Mouse (Mus musculus) megakaryocyte-erythroid progenitor cell, adult 5-6 weeks (primary cell): ENCODE results near the gene Thop1. TPM values are rescaled to one million over a fixed set of nuclear protein-coding genes. Genes with fewer than 3 reads are reported as not detected.
"Not testable (repeated sequence)": the region's sequence is repeated elsewhere in the genome, so short reads cannot be mapped to it uniquely, and the experiment has no call there.

Source experiments
- ATAC-seq: replicated peaks from 2 replicates; pipeline ENCODE4 v1.8.0; 2016; ENCODE audit warnings: mild to moderate bottlenecking, inconsistent platforms; ENCODE audit not compliant: severe bottlenecking, poor library complexity, low FRiP score, low TSS enrichment
- total RNA-seq, 2 experiments: library from RNA; stranded (forward) in 1 of 2; stranded (reverse) in 1 of 2; fragments of 200-1000, 215-1000 nt in 1 of 2; fragments of >200 nt in 1 of 2; fragmentation: Nextera tagmentation in 1 of 2; gene quantifications; 2 replicates each; pipeline ENCODE4 v1.2.3; 2014 to 2017

Thop1 gene
- total RNA-seq, 2 experiments from 2014 or later, result 40.7 to 58.3 TPM

DNA sequence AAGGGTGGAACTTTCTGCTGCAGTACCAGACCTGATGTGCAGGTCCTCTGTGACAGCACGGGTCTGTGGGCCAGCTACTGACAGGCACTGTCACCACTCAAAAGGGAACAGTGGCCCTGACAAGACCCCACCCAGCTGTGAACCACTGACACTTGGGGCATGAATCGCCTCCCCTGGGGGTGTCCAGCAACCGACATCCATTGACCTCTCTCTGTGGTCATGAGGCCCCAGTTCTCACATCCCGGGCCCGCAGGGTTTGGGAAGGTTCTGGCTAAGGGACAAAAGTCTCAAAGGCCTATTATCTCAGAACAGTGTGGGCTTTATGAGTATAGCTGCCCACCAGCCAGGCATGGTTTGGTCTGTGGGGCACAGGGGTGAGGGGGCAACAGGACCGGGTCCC is 14.7 kb upstream of the Thop1 start:
- no peak for ATAC-seq

DNA sequence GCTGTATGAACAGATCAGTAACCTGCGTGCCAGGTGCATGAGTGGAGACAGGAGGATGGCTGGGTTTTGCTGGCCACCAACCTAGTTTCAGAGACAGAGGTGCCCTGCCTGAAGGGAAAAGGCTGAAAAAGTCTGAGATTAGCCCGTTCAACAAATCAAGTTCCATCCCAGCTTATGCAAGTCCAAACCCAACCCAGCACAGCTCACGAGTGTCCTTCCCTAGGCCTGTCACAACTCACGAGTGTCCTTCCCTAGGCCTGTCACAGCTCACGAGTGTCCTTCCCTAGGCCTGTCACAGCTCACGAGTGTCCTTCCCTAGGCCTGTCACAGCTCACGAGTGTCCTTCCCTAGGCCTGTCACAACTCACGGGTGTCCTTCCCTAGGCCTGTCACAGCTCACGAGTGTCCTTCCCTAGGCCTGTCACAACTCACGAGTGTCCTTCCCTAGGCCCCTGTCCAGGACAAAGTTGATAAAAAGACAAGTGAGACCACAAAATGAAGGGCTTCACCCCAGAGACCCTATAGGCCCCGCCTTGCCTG is 14.0 kb upstream of the Thop1 start:
- ATAC-seq, result not testable (repeated sequence)

DNA sequence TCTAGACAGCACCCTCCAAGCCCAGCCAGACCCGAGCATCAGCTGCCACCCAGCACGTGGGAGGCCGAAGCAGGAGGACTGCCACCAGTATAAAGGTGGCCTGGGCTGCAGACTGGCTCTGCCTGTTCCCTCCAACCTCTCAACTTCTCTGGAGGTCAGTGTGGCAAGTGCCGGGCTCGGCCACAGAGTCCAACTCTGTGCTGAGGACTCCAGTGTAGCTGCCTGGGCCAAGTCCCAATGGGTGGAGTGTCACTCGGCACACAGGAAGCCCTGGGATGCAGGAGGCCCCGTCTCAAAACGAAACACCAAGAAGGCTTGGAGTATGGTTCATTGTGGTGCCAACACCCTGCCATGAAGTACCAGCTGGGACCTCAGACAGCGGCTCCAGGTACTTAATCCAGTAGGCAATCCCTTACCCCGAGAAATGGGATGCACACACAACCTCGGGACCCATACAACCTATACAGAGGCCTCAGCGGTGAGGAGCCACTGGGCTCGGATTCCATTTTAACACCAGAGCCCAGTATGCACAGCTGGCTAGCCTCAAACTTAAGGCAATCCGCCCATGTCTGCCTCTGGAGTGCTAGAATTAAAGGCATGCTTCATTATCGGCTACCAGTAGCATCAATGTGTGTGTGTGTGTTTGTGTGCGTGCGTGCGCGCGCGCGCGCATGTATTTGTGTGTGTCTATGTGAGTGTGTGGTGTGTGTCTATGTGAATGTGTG is 12.3 kb upstream of the Thop1 start:
- ATAC-seq, result no peak

DNA sequence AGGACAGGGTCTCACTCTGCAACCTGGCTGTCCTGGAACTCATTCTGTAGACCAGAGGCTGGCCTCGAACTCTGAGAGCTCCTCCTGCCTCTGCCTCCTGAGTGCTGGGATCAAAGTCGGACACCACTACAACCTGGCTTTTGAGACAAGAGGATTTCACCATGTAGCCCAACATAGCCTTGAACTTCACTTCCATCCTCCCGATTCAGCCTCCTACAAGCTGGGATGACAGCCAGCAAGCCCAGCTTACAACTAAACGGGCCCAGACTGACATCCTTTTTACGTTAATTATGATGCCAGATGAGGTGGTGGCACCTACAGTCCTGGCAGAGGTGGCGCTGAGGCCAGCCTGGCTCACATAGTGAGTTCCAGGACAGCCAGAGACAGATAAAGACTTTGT is 10.9 kb upstream of the Thop1 start:
- no peak for ATAC-seq

DNA sequence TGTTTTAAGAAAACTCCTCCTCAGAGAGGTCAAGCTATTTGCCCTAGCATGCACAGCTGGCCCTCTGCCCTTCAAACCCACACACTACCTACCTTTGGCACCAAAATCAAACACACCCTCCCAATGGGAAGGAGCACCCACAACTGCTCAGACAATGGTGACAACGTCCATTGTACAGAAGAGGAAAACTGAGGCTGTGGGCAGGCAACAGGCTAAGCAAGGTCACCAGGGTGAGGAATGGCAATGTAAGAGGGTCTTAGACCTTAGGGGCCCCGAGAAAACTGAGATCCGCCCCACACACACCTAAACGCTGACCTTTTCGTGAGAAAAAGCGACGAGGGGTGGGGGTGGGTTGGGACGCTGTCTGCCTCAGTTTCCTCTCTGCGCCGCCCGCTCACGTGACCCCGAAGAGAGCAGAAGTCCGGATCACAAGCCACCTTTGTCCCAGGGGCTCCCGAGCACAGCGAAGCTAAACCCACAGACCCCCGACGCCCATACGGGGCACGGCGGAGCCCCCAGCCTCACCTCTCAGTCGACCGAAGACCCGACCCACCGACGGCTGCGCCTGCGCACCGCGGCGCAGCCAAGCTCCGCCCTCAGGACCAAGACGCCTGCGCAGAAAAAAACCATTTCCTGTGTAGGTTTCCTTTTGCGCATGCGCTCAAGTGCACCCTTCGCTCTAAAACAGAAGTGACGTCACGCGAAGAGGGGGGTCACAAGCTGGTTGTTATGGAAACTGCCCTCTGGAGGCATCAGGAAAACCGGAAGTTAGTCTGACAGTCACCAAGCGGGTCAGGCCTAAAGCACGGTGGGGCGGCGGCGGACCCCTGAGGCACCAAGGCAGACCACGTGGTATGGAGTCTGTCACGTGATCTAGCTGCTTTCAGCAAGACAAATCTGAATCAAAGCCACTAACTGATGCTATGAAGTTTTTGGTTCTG is 10.0 kb upstream of the Thop1 start, which contains the start of gene Sgta:
Gene Sgta (minus strand): TSS at position 579 of the 941 bp plus-strand sequence.
- peak; percentile 88 for ATAC-seq

DNA sequence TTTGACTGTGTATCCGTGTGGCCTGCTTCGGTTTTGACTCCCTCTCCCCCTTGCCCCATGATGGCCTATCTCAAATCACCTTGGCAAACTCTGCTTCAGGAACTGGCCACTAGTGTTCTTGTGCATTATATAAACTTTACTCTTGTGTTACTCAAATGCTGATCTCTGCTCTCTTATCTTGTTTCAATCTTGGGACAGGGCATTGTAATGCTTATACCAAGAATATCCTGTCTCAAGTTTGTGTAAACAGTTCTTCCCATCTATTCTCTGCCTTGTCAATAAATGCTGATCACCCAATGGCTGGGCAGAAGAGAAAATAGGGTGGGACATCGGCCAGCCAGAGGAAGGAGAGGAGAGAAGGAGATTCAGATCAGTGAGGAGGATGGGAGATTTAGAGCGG is 7.1 kb upstream of the Thop1 start:
- no peak for ATAC-seq

DNA sequence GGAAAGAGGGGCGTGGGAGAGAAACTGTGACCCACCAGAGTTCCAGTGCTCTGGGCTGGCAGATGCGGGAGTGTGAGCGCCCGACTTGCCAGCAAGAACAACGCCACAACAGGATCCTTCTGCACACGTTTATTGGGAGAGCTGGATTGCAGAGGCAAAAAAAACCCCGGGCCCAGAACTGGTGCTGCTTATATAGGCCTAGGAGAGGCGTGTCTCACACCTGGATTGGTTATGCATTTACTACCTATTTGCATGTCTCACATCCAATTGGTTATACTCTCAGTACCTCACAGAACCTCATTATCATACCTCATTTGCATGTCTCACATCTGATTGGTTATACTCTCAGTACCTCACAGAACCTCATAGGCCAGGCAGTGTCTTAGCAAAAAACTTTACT is 5.3 kb upstream of the Thop1 start:
- not testable (repeated sequence) for ATAC-seq

DNA sequence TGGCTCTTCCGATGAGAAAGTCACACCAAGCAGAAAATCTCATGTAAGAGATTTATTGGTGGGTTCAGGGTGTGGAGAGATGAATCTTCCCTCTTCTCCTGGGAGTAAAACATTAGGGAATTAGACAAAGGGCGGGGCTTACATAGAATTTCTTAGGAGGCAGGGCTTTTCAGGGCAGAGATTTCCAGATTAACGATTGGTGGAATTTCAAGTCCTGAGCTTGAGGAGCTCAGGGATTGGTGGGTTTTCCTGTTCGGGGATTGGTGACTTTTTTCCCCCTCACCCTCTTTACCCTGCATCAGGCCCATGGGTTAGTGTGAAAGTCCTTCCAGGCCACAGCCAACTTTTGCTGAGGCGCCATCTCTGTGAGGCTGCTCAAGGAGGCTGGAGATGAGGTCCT is 1.1 kb upstream of the Thop1 start:
- ATAC-seq, result no peak

DNA sequence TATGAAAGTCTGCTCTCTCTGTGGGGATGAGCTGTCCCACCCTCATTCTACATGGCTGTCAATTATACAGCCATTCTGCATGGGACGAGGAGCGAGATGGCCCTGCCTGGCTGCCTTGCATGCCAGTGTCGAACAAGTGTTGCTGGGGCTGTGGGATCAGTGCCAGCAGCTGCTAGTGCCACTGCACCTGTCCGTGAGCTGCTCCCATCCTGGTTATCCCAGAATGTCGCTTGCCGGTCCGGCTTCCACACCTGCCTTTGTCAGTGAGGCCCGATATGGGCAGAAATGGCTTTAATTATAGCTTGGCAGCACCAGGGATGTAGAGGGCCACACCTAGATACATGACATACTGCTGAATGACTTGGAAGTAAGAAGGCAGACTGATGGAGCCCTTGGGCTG is 2.5 kb downstream of the Thop1 start:
- ATAC-seq, result no peak

DNA sequence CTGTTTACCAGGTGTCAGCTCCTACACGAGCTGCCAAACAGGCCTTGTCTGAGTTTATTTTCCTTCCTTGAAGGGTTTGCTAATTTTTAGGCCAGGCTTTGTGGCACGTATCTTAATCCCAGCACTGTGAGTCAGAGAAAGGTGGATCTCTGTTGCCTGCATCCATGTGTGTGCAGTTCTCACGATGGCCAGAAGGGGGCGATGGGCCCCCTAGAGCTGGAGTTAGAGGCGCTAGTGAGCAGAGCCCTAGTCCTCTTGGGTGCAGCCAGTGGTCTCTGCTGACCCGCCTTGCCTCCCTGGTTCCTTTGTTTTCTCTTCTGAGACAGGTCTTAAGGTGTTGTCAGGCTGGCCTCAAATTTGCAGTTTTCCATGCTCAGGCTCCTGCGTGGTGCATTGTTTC is 3.6 kb downstream of the Thop1 start:
- ATAC-seq, result no peak

DNA sequence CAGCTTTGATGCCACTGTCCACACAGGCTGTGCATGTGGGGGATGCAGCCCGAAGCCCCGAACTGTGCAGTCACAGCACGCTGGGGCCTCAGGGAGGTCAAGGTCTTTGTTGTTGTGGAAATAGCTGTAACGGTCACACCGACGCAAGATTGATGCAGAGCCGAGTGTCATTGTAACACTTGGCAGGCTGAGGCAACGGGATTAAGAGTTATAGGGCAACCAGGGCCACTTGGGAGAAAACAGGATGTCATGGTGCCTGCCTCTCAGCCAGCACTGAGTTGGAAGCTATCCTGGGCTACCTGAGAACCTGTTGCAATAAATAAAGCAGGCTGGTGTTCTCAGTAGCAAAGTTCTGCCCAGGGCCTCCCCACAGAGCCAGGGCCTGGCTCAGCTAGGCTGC is 5.9 kb downstream of the Thop1 start:
- no peak for ATAC-seq

DNA sequence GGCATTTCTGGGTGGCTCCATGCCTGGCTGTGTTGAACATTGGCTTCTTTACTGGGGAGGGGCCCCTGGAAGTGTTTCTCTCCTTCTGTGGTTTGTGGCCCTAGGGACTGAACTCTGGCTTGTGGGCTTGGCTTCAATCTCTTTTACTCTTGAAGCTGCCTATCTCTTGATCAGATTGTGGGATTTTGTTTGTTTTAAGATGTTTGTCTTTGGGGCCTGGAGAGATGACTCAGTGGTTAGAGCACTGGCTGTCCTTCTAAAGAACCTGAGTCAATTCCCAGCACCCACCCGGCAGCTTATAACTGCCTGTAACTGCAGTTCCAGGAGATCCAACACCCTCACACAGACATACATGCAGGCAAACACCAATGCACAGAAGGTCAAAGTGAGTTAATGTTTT is 6.5 kb downstream of the Thop1 start:
- ATAC-seq, result no peak

DNA sequence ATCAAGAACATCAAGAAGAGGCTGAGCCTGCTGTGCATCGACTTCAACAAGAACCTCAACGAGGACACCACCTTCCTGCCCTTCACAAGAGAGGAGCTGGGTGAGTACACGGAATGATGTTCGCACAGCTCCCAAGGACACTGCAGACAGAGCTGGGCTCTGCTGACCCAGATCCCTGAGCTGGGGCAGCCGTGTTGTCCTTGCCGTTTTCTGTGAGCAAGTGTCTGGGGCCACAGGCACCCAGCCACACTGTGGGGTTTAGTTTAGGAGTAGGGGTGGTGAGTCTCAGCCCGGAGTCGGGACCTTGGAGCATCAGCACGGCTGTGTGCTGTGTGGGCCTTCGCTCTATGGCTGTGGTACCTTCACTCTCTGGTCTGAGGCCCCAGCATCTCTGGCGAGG is 8.1 kb downstream of the Thop1 start:
- ATAC-seq, result no peak

DNA sequence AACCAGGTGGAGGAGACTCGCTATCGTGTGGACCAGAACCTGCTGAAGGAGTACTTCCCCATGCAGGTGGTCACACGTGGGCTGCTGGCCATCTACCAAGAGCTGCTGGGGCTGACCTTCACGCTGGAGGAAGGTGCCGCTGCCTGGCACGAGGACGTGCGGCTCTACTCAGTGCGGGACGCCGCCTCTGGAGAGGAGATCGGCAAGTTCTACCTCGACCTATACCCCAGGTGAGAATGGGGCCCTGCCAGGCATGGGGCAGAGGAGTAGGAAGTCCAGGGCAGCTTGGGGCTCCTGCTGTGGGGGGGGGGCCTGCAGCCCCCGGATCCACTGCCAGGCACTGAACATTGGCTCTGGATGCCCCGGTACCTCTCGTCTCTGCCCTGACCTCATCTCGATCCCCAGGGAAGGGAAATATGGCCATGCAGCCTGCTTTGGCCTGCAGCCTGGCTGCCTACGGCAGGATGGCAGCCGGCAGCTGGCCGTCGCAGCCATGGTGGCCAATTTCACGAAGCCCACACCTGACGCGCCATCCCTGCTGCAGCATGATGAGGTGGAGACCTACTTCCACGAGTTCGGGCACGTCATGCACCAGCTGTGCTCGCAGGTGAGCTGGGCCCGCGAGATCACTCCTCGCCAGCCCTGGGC is 10.3 kb downstream of the Thop1 start:
- ATAC-seq, result no peak

DNA sequence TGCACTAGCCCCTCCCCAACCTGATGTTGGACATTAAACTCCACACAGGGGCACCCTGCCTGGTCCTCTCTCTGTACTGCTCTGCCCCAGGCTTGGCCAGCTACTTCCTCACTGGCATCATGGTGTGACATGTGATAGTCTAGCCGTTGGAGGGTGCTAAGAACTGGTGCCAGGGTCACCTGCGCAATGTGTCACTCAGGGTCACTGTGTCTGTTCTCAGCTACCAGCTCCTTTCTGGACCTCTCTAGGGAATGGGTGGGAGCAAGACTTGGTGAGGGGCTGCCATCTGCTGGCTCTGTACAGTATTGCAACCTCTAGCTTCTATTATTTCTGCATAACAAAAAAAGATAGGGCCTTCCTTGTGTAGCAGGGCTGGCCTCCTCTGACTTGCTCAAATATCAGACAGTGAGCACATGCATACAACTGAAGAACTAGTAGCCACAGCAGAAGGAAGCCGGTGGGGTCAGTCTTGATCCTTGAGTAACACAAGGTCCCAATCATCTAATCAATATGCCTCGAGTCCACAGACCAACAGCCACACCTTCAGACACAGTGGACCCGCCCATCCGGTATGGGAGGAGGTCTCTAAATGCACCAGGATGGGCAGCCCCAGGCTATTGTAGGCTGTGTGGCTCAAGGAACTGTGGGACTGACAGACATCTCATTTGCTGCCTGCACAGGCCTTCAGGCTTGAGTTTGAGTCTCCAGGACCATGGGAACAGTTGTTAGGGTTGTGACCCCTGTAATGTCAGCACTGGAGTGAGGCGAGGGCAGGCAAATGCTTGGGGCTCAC is 12.5 kb downstream of the Thop1 start:
- ATAC-seq, result peak; percentile 58

DNA sequence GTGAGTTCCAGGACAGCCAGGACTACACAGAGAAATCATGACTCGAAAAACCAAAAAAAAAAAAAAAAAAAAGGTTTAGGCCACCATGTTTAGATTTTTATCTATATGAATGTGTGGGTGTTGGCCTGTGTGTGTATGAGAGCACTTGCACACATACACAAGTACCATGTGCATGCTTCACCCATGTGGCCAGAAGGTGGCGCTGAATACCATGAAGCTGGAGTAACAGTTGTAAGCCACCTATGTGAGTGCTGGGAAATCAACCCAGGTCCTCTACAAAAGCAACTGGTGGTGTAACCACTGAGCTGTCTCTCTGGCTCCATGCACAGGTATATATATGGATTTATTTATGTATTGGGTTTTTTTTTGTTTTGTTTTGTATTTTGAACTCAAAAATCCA is 17.2 kb downstream of the Thop1 start:
- no peak for ATAC-seq

DNA sequence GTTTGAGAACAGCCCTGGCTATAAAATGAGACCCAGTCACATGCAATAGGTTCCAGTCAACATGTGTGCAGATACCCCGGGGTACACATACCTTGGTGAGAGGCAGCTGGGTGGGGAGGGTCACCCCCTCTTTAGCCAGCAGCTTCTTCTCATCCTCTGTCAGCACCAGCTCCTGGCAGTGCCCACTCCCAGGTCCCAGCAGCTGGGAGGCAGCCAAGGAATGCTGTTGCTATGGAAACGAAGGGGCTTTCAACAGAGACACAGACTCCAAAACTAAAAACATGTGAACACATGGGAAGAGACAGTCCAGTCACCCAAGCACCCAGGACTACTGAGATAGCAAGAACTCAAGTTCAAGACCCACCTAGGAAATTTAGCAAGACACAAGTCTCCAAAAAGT is 19.4 kb downstream of the Thop1 start:
- no peak for ATAC-seq

DNA sequence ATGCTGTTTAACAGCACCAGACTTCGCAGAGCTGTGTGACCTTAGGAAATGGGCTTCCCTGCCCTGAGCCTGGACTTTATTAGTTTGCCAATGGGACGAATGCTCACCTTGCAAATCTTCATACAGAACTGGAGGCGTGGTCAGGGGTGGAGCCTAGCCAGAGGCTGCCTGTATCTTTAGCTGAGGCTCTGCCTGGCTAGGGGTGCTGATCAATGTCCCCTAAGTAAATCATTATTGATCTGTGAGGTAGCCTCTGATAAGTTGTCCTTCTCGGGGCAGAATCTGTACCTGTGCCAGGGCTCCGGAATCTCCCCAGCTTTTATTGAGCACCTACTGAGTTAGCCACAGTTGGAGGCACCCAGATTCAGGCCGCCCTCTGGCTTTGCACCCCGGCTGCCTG is 20.8 kb downstream of the Thop1 start:
- ATAC-seq, result peak; percentile 16; the same call in 1 of the 2 replicates
